Mouse (Mus musculus) limb, embryonic 12.5 days (tissue): Measurements from ENCODE around the gene F11. TPM values are rescaled to one million over a fixed set of nuclear protein-coding genes. Genes with fewer than 3 reads are reported as not detected.

Source experiments
- ATAC-seq: fragments of 200-750 bp; cut with Nextera tagmentation; 2 replicates; pipeline ENCODE4 v1.8.0; 2017; ENCODE audit warnings: low read depth, moderate TSS enrichment; ENCODE audit not compliant: insufficient number of reproducible peaks, insufficient read depth, low FRiP score, low TSS enrichment
- H3K27ac ChIP-seq: fragments of 300-500 bp; sonication (generic); 2 replicates; pipeline ENCODE4 v1.5.1; 2016; ENCODE audit warnings: mild to moderate bottlenecking, moderate library complexity
- H3K27me3 ChIP-seq: fragments of 300-500 bp; sonication (generic); 2 replicates; pipeline ENCODE4 v1.6.1; 2016; ENCODE audit warnings: mild to moderate bottlenecking, moderate library complexity
- H3K36me3 ChIP-seq: fragments of 300-500 bp; sonication (generic); 2 replicates; pipeline ENCODE4 v1.6.1; 2016; ENCODE audit warnings: mild to moderate bottlenecking, moderate library complexity
- H3K4me1 ChIP-seq: fragments of 300-500 bp; sonication (generic); replicated peaks from 2 replicates; pipeline ENCODE4 v1.6.1; 2016
- H3K4me2 ChIP-seq: fragments of 300-500 bp; sonication (generic); 2 replicates; pipeline ENCODE4 v1.6.1; 2016; ENCODE audit warnings: mild to moderate bottlenecking, moderate library complexity
- H3K4me3 ChIP-seq: fragments of 300-500 bp; sonication (generic); replicated peaks from 2 replicates; pipeline ENCODE4 v1.5.1; 2016; ENCODE audit warnings: mild to moderate bottlenecking
- H3K9ac ChIP-seq: fragments of 300-500 bp; sonication (generic); replicated peaks from 2 replicates; pipeline ENCODE4 v1.6.1; 2016; ENCODE audit warnings: mild to moderate bottlenecking, moderate library complexity
- H3K9me3 ChIP-seq: fragments of 300-500 bp; sonication (generic); 2 replicates; pipeline ENCODE4 v1.6.1; 2016; ENCODE audit warnings: mild to moderate bottlenecking, moderate library complexity
- WGBS: fragments of 180-500 bp; shearing (Covaris S2); methylation state at CpG from one replicate; pipeline ENCODE4 v1.1.7; 2016; 5-methylcytosine and 5-hydroxymethylcytosine counted together
- polyA plus RNA-seq: library from polyadenylated mRNA; unstranded; fragments of >200 nt; fragmentation: Nextera tagmentation; extraction: Ambion mirVana; gene quantifications from 2 replicates; pipeline ENCODE4 v1.2.1, GENCODE M21; 2016

Gene F11
- polyA plus RNA-seq, 1 experiment from 2014 or later: not detected

GRCm38 (mm10) chr8:45269056-45269455 is 7.2 kb upstream of the F11 start:
- Histone ChIP-seq H3K27me3 (no peaks in the 10 kb centered on the region), H3K36me3 (no peaks in the 10 kb centered on the region), H3K4me3 (no peak overlapping the region), H3K4me1 (no peaks in the 10 kb centered on the region), H3K9ac (no peak overlapping the region), H3K9me3 (peaks cover 10% of the 10 kb centered on the region; the same call in 1 of the 2 replicates), H3K4me2 (no peak overlapping the region), H3K27ac (no peak overlapping the region)
- no peak for ATAC-seq

- Histone ChIP-seq H3K27me3 (no peaks in the 10 kb centered on the region), H3K36me3 (no peaks in the 10 kb centered on the region), H3K9me3 (peaks cover 10% of the 10 kb centered on the region; the same call in 1 of the 2 replicates), H3K4me2 (no peak overlapping the region), H3K9ac (no peak overlapping the region), H3K4me3 (no peak overlapping the region), H3K27ac (no peak overlapping the region), H3K4me1 (no peaks in the 10 kb centered on the region)
- ATAC-seq: no peak
Measured at GRCm38 (mm10) chr8:45268485-45268884, 6.7 kb upstream of the F11 start.

GRCm38 (mm10) chr8:45267611-45268391 is 6.0 kb upstream of the F11 start:
- no peaks in the 10 kb centered on the region for H3K27me3 ChIP-seq
- H3K9ac ChIP-seq: no peak overlapping the region
- no peaks in the 10 kb centered on the region for H3K4me1 ChIP-seq
- peaks cover 10% of the 10 kb centered on the region; the same call in 1 of the 2 replicates for H3K9me3 ChIP-seq
- no peaks in the 10 kb centered on the region for H3K36me3 ChIP-seq
- ATAC-seq: no peak
- WGBS: 90% methylated on average over 4 of the region's 4 CpGs
- H3K4me2 ChIP-seq: no peak overlapping the region
- no peak overlapping the region for H3K27ac ChIP-seq
- no peak overlapping the region for H3K4me3 ChIP-seq

GRCm38 (mm10) chr8:45266993-45267392 is 5.2 kb upstream of the F11 start:
- no peaks in the 10 kb centered on the region for H3K36me3 ChIP-seq
- no peaks in the 10 kb centered on the region for H3K27me3 ChIP-seq
- no peak overlapping the region for H3K27ac ChIP-seq
- H3K4me2 ChIP-seq: no peak overlapping the region
- H3K4me3 ChIP-seq: no peak overlapping the region
- H3K9me3 ChIP-seq: peaks cover 10% of the 10 kb centered on the region; the same call in 1 of the 2 replicates
- no peaks in the 10 kb centered on the region for H3K4me1 ChIP-seq
- WGBS: 70% methylated on average over 8 of the region's 8 CpGs
- H3K9ac ChIP-seq: no peak overlapping the region
- ATAC-seq: no peak

DNA sequence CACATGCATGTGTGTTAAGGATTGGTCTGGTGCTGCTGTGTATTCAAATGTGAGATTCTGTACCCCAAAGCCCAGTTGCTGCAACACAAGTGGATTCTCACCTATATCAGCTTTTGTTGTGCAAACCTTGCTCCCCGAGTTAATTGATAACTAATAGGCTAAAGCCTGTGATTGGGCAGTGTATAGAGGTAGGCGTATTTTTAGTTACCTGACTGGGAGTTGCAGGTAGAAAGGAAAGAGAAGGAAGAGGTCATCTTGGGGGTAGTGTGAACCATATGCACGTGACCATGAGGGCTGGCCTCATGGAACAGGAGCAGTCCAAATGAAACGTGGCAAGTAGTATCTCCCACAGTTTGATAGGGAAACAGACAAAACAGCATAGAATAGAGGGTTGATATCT is 3.1 kb upstream of the F11 start:
- H3K9ac ChIP-seq: no peak overlapping the region
- no peak overlapping the region for H3K4me3 ChIP-seq
- H3K27ac ChIP-seq: no peak overlapping the region
- WGBS: 87% methylated on average over 4 of the region's 4 CpGs
- no peaks in the 10 kb centered on the region for H3K4me1 ChIP-seq
- peaks cover 10% of the 10 kb centered on the region; the same call in 1 of the 2 replicates for H3K9me3 ChIP-seq
- ATAC-seq: no peak
- H3K36me3 ChIP-seq: no peaks in the 10 kb centered on the region
- no peaks in the 10 kb centered on the region for H3K27me3 ChIP-seq
- H3K4me2 ChIP-seq: no peak overlapping the region

- WGBS: 87% methylated on average over 3 of the region's 3 CpGs
- Histone ChIP-seq H3K4me3 (no peak overlapping the region), H3K9me3 (peaks cover 10% of the 10 kb centered on the region; the same call in 1 of the 2 replicates), H3K27me3 (no peaks in the 10 kb centered on the region), H3K4me1 (no peaks in the 10 kb centered on the region), H3K36me3 (no peaks in the 10 kb centered on the region), H3K4me2 (no peak overlapping the region), H3K9ac (no peak overlapping the region), H3K27ac (no peak overlapping the region)
- ATAC-seq: no peak
Measured at GRCm38 (mm10) chr8:45262851-45263250, 1.0 kb upstream of the F11 start.

- 83% methylated on average over 8 of the region's 8 CpGs for WGBS
- H3K27me3 ChIP-seq: no peaks in the 10 kb centered on the region
- no peak overlapping the region for H3K27ac ChIP-seq
- no peak for ATAC-seq
- no peak overlapping the region for H3K4me3 ChIP-seq
- H3K4me1 ChIP-seq: no peaks in the 10 kb centered on the region
- H3K9ac ChIP-seq: no peak overlapping the region
- no peaks in the 10 kb centered on the region for H3K36me3 ChIP-seq
- H3K4me2 ChIP-seq: no peak overlapping the region
- H3K9me3 ChIP-seq: no peaks in the 10 kb centered on the region
Measured at GRCm38 (mm10) chr8:45258421-45258820, 3.4 kb downstream of the F11 start.

GRCm38 (mm10) chr8:45255040-45255439 is 6.8 kb downstream of the F11 start:
- Histone ChIP-seq H3K4me2 (no peak overlapping the region), H3K9ac (no peak overlapping the region), H3K9me3 (no peaks in the 10 kb centered on the region), H3K4me3 (no peak overlapping the region), H3K4me1 (no peaks in the 10 kb centered on the region), H3K27ac (no peak overlapping the region), H3K36me3 (no peaks in the 10 kb centered on the region), H3K27me3 (no peaks in the 10 kb centered on the region)
- 66% methylated on average over 12 of the region's 12 CpGs for WGBS
- no peak for ATAC-seq

DNA sequence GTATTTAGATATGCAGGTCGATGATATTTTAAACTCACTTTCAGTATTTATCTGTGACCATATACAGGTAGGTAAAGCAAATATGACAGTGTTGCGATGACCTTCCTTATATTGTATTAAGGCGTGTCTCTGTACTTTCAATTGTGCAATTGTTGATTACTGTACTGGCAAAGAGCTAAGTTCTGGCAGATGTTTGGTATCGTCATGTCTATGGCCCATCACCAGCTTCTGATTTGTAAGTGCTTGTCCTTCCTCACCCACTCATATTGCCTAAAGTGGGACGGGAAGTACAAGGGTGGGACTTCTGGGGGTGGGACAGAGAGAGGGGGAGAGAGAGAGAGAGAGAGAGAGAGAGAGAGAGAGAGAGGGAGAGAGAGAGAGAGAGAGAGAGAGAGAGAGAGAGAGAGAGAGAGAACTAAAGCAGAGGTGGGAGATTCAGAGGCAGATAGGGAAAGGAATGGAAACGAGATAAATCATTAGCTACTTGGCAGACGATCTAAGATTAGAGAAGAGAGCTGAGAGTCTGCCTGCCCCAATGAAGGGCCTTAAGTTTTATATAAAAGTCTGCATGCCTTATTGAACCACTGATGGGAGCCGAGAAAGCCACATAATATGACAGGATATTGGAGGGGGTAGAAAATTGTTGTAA is 7.5 kb downstream of the F11 start:
- WGBS: 85% methylated on average over 8 of the region's 8 CpGs
- no peak overlapping the region for H3K27ac ChIP-seq
- H3K4me2 ChIP-seq: no peak overlapping the region

DNA sequence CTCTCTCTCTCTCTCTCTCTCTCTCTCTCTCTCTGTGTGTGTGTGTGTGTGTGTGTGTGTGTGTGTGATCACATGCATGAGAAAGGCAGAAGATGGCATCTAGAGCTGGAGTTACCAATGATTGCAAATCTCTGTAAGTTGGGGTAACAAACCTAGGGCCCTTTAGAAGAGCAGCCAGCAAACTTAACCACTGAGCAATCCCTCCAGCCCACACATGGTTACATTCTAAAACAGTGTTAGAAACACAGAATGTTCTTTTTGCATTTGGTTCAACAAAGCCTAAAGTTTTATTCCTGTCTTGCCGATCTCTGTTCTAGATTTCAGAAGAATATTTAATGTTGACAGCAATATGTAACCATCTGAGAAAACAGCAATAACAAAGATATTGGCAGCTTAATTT is 8.2 kb downstream of the F11 start:
- Histone ChIP-seq H3K9ac (no peak overlapping the region), H3K27ac (no peak overlapping the region), H3K27me3 (no peaks in the 10 kb centered on the region), H3K36me3 (no peaks in the 10 kb centered on the region), H3K4me3 (no peak overlapping the region), H3K9me3 (no peaks in the 10 kb centered on the region), H3K4me1 (no peaks in the 10 kb centered on the region), H3K4me2 (no peak overlapping the region)
- 92% methylated on average over 1 of the region's 1 CpGs for WGBS
- ATAC-seq: no peak

More for the DNA sequence above, 7.5 kb downstream of the F11 start:
- H3K4me1 ChIP-seq: no peaks in the 10 kb centered on the region
- H3K4me3 ChIP-seq: no peak overlapping the region
- no peaks in the 10 kb centered on the region for H3K27me3 ChIP-seq
- ATAC-seq: no peak
- H3K9me3 ChIP-seq: no peaks in the 10 kb centered on the region
- no peak overlapping the region for H3K9ac ChIP-seq
- H3K36me3 ChIP-seq: no peaks in the 10 kb centered on the region

DNA sequence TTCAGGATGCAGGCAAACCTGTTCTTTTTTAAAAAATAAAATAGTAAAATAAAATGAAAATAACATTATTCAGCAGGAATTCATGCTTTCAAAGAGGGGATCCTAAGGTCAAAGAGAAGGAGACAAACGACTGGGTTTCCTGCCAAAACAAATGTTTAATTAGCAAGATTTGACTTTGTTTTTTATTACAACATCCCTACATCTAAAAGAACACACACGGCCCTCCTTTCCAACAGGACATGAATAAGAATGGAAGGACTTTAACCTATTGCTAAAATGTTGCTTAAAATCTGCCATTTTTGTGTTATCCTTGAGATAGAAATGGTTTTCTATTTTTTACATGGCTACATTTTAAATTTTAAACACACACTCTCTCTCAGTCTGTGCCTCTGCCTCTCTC is 8.7 kb downstream of the F11 start:
- no peak overlapping the region for H3K27ac ChIP-seq
- H3K9me3 ChIP-seq: no peaks in the 10 kb centered on the region
- ATAC-seq: no peak
- H3K4me3 ChIP-seq: no peak overlapping the region
- H3K36me3 ChIP-seq: no peaks in the 10 kb centered on the region
- no peaks in the 10 kb centered on the region for H3K4me1 ChIP-seq
- no peak overlapping the region for H3K4me2 ChIP-seq
- 48% methylated on average over 2 of the region's 2 CpGs for WGBS
- no peaks in the 10 kb centered on the region for H3K27me3 ChIP-seq
- H3K9ac ChIP-seq: no peak overlapping the region
